Mouse (Mus musculus): Measurements from ENCODE around the gene Cep135. TPM values are rescaled to one million over a fixed set of nuclear protein-coding genes. Genes with fewer than 3 reads are reported as not detected.
A peak's percentile ranks its signal among the peaks of the same experiment; 100 is the strongest.

Gene Cep135
- 2.8 and 3.0 TPM in 2 replicates for total RNA-seq (2014; rRNA removed)
- polyA plus RNA-seq (2012; rRNA removed): 0.44 and 0.62 TPM in 2 replicates

GRCm38 (mm10) chr5:76588551-76589283, at the start of gene Cep135:
TSS of gene Cep135 (plus strand) at chr5:76588698.
- under 1% methylated on average over 92 of the region's 92 CpGs for WGBS
- Histone ChIP-seq H3K4me1 (ENCODE audit: control insufficient read depth, insufficient read depth, low read length) (no peaks in the 10 kb centered on the region), H3K79me2 (ENCODE audit: control insufficient read depth, insufficient read depth, low read length) (no peaks in the 10 kb centered on the region), H3K27me3 (ENCODE audit: control insufficient read depth, insufficient read depth, low read length) (no peaks in the 10 kb centered on the region), H3K9ac (ENCODE audit: low read depth, low read length) (peak within 1 kb of the TSS; percentile 91), H3K36me3 (ENCODE audit: control insufficient read depth, insufficient read depth, low read length) (peaks cover 5% of the 10 kb centered on the region; the same call in 1 of the 2 replicates), H3K4me3 (ENCODE audit: insufficient read depth, low read depth, low read length) (peak within 1 kb of the TSS; percentile 91), H3K27ac (replicated peaks; ENCODE audit: insufficient read depth, low read depth, low read length) (peak within 1 kb of the TSS; percentile 53)
- TF ChIP-seq POLR2A (IDR thresholded peaks at IDR 0.05; ENCODE audit: extremely low read depth, insufficient read depth, low read length) (no peak), CTCF (IDR thresholded peaks at IDR 0.05; ENCODE audit: low read depth, low read length) (peak; percentile 82)
- peak; percentile 59 for DNase-seq (ENCODE audit: extremely low read depth, low read depth, low spot score)

GRCm38 (mm10) chr5:76540181-76540580, 48.3 kb upstream of the Cep135 start:
- WGBS: 86% methylated on average over 8 of the region's 8 CpGs
- Histone ChIP-seq H3K27ac (replicated peaks; ENCODE audit: insufficient read depth, low read depth, low read length) (no peak overlapping the region), H3K79me2 (ENCODE audit: control insufficient read depth, insufficient read depth, low read length) (no peaks in the 10 kb centered on the region), H3K4me3 (ENCODE audit: insufficient read depth, low read depth, low read length) (no peak overlapping the region), H3K4me1 (ENCODE audit: control insufficient read depth, insufficient read depth, low read length) (no peaks in the 10 kb centered on the region), H3K36me3 (ENCODE audit: control insufficient read depth, insufficient read depth, low read length) (peaks cover 38% of the 10 kb centered on the region), H3K27me3 (ENCODE audit: control insufficient read depth, insufficient read depth, low read length) (no peaks in the 10 kb centered on the region), H3K9ac (ENCODE audit: low read depth, low read length) (no peak overlapping the region)
- TF ChIP-seq CTCF (IDR thresholded peaks at IDR 0.05; ENCODE audit: low read depth, low read length) (no peak), POLR2A (IDR thresholded peaks at IDR 0.05; ENCODE audit: extremely low read depth, insufficient read depth, low read length) (no peak)
- DNase-seq (ENCODE audit: extremely low read depth, low read depth, low spot score): no peak

- TF ChIP-seq CTCF (IDR thresholded peaks at IDR 0.05; ENCODE audit: low read depth, low read length): no peak
- TF ChIP-seq POLR2A (IDR thresholded peaks at IDR 0.05; ENCODE audit: extremely low read depth, insufficient read depth, low read length): no peak
- peaks cover 38% of the 10 kb centered on the region for H3K36me3 ChIP-seq (ENCODE audit: control insufficient read depth, insufficient read depth, low read length)
- no peak overlapping the region for H3K9ac ChIP-seq (ENCODE audit: low read depth, low read length)
- no peak for DNase-seq (ENCODE audit: extremely low read depth, low read depth, low spot score)
- no peaks in the 10 kb centered on the region for H3K79me2 ChIP-seq (ENCODE audit: control insufficient read depth, insufficient read depth, low read length)
- H3K27ac ChIP-seq (replicated peaks; ENCODE audit: insufficient read depth, low read depth, low read length): no peak overlapping the region
- H3K4me1 ChIP-seq (ENCODE audit: control insufficient read depth, insufficient read depth, low read length): no peaks in the 10 kb centered on the region
- no peak overlapping the region for H3K4me3 ChIP-seq (ENCODE audit: insufficient read depth, low read depth, low read length)
- no peaks in the 10 kb centered on the region for H3K27me3 ChIP-seq (ENCODE audit: control insufficient read depth, insufficient read depth, low read length)
These were observed 47.7 kb upstream of the Cep135 start for GRCm38 (mm10) chr5:76540842-76541241.

GRCm38 (mm10) chr5:76543200-76543599, 45.3 kb upstream of the Cep135 start:
- no peaks in the 10 kb centered on the region for H3K79me2 ChIP-seq (ENCODE audit: control insufficient read depth, insufficient read depth, low read length)
- no peak overlapping the region for H3K4me3 ChIP-seq (ENCODE audit: insufficient read depth, low read depth, low read length)
- H3K4me1 ChIP-seq (ENCODE audit: control insufficient read depth, insufficient read depth, low read length): no peaks in the 10 kb centered on the region
- H3K27me3 ChIP-seq (ENCODE audit: control insufficient read depth, insufficient read depth, low read length): no peaks in the 10 kb centered on the region
- no peak overlapping the region for H3K9ac ChIP-seq (ENCODE audit: low read depth, low read length)
- no peak for DNase-seq (ENCODE audit: extremely low read depth, low read depth, low spot score)
- no peak overlapping the region for H3K27ac ChIP-seq (replicated peaks; ENCODE audit: insufficient read depth, low read depth, low read length)
- TF ChIP-seq CTCF (IDR thresholded peaks at IDR 0.05; ENCODE audit: low read depth, low read length) (no peak), POLR2A (IDR thresholded peaks at IDR 0.05; ENCODE audit: extremely low read depth, insufficient read depth, low read length) (no peak)
- WGBS: 93% methylated on average over 8 of the region's 8 CpGs
- peaks cover 33% of the 10 kb centered on the region for H3K36me3 ChIP-seq (ENCODE audit: control insufficient read depth, insufficient read depth, low read length)

GRCm38 (mm10) chr5:76550426-76550825, 38.1 kb upstream of the Cep135 start:
- TF ChIP-seq POLR2A (IDR thresholded peaks at IDR 0.05; ENCODE audit: extremely low read depth, insufficient read depth, low read length) (no peak), CTCF (IDR thresholded peaks at IDR 0.05; ENCODE audit: low read depth, low read length) (no peak)
- Histone ChIP-seq H3K27me3 (ENCODE audit: control insufficient read depth, insufficient read depth, low read length) (no peaks in the 10 kb centered on the region), H3K27ac (replicated peaks; ENCODE audit: insufficient read depth, low read depth, low read length) (no peak overlapping the region), H3K79me2 (ENCODE audit: control insufficient read depth, insufficient read depth, low read length) (no peaks in the 10 kb centered on the region), H3K9ac (ENCODE audit: low read depth, low read length) (no peak overlapping the region), H3K4me3 (ENCODE audit: insufficient read depth, low read depth, low read length) (no peak overlapping the region), H3K4me1 (ENCODE audit: control insufficient read depth, insufficient read depth, low read length) (no peaks in the 10 kb centered on the region), H3K36me3 (ENCODE audit: control insufficient read depth, insufficient read depth, low read length) (peaks cover 26% of the 10 kb centered on the region)
- DNase-seq (ENCODE audit: extremely low read depth, low read depth, low spot score): no peak
- WGBS: 81% methylated on average over 8 of the region's 8 CpGs

- Histone ChIP-seq H3K79me2 (ENCODE audit: control insufficient read depth, insufficient read depth, low read length) (no peaks in the 10 kb centered on the region), H3K27ac (replicated peaks; ENCODE audit: insufficient read depth, low read depth, low read length) (no peak overlapping the region), H3K9ac (ENCODE audit: low read depth, low read length) (no peak overlapping the region), H3K36me3 (ENCODE audit: control insufficient read depth, insufficient read depth, low read length) (peaks cover 36% of the 10 kb centered on the region), H3K4me3 (ENCODE audit: insufficient read depth, low read depth, low read length) (no peak overlapping the region), H3K27me3 (ENCODE audit: control insufficient read depth, insufficient read depth, low read length) (no peaks in the 10 kb centered on the region), H3K4me1 (ENCODE audit: control insufficient read depth, insufficient read depth, low read length) (no peaks in the 10 kb centered on the region)
- TF ChIP-seq CTCF (IDR thresholded peaks at IDR 0.05; ENCODE audit: low read depth, low read length) (peak; percentile 100), POLR2A (IDR thresholded peaks at IDR 0.05; ENCODE audit: extremely low read depth, insufficient read depth, low read length) (no peak)
- peak; percentile 60 for DNase-seq (ENCODE audit: extremely low read depth, low read depth, low spot score)
- 52% methylated on average over 3 of the region's 3 CpGs for WGBS
These were observed 23.2 kb upstream of the Cep135 start for GRCm38 (mm10) chr5:76565321-76565720.
